Mouse (Mus musculus): ENCODE measurements around the gene Las1l. TPM values are rescaled to one million over a fixed set of nuclear protein-coding genes. Genes with fewer than 3 reads are reported as not detected.
"Not testable (repeated sequence)": the region's sequence is repeated elsewhere in the genome, so short reads cannot be mapped to it uniquely, and the experiment has no call there.

The Las1l gene
- polyA plus RNA-seq, 1 experiment from 2014 or later, result 46.4 TPM

DNA sequence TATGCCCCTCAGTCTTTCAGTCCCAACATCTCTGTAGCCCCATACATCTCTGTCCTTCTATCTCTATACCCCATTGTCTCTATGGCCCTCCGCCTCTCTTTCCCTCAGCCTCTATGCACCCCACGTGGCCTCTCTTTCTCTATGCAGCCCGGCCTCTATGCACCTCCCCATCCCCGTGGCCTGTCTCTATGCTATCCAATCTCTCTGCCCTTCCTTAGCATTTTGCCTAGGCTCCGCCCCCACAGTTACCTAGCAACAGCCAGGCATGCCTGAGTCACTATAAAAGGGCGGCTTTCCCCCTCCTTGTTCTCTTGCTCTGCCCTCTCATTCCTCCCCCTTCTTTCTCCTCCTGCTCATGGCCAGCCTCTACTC lies 11.8 kb upstream of the Las1l start:
- ATAC-seq (replicated peaks; ENCODE audit: low FRiP score, low read depth) (peak; percentile 95), DNase-seq (ENCODE audit: low spot score) (peak; percentile 94)
- no peaks in the 10 kb centered on the region for H3K9me3 ChIP-seq (replicated peaks; ENCODE audit: low read length)
- H3K27ac ChIP-seq, result peak overlapping the region; percentile 75; the same call in 1 of the 2 replicates
- H3K4me3 ChIP-seq (replicated peaks; ENCODE audit: low read depth, low read length), result peak overlapping the region; percentile 37
- H3K36me3 ChIP-seq (ENCODE audit: insufficient read depth, low read length), result no peaks in the 10 kb centered on the region
- no peak for TF ChIP-seq CTCF (IDR thresholded peaks at IDR 0.05; ENCODE audit: low read depth)
- no peaks in the 10 kb centered on the region for H3K27me3 ChIP-seq (ENCODE audit: insufficient read depth, low read length)
- 32% methylated on average over 6 of the region's 6 CpGs for WGBS
- H3K4me2 ChIP-seq (ENCODE audit: low read length), result peak overlapping the region; percentile 63
- no peaks in the 10 kb centered on the region for H3K4me1 ChIP-seq (replicated peaks; ENCODE audit: insufficient read depth, low read length)
- peak overlapping the region; percentile 58; the same call in 1 of the 2 replicates for H3K9ac ChIP-seq (ENCODE audit: low read depth, low read length)

GRCm38 (mm10) chrX:95967847-95968593 lies 11.3 kb upstream of the Las1l start:
- ATAC-seq (replicated peaks; ENCODE audit: low FRiP score, low read depth), result peak; percentile 90
- peak; percentile 40 for TF ChIP-seq CTCF (IDR thresholded peaks at IDR 0.05; ENCODE audit: low read depth)
- peak; percentile 82 for DNase-seq (ENCODE audit: low spot score)

DNA sequence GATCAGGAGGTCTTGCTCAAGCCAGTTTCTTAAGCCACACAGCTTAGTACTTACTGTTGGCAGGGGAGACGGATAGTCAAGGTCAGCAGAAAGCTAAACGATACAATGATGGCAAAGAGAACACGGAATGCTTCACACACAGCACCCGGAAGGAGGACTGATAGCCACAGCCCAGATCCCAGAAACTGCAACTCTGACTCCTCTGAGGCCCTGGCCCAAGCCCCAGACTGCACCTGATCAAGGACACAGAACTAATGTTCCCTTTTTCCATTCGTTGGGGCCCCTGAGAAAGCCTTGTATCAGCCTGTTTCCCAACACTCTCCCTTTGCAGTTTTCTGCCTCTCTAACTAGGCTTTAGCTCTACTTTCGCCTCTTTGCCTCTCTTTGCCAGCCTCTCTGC lies 8.3 kb upstream of the Las1l start:
- WGBS, result 78% methylated on average over 6 of the region's 6 CpGs
- DNase-seq (ENCODE audit: low spot score) (no peak), ATAC-seq (replicated peaks; ENCODE audit: low FRiP score, low read depth) (no peak)
- H3K27me3 ChIP-seq (ENCODE audit: insufficient read depth, low read length), result no peaks in the 10 kb centered on the region
- no peak overlapping the region for H3K9ac ChIP-seq (ENCODE audit: low read depth, low read length)
- H3K27ac ChIP-seq, result no peak overlapping the region
- H3K9me3 ChIP-seq (replicated peaks; ENCODE audit: low read length), result no peaks in the 10 kb centered on the region
- H3K4me2 ChIP-seq (ENCODE audit: low read length), result no peak overlapping the region
- no peaks in the 10 kb centered on the region for H3K36me3 ChIP-seq (ENCODE audit: insufficient read depth, low read length)
- no peak for TF ChIP-seq CTCF (IDR thresholded peaks at IDR 0.05; ENCODE audit: low read depth)
- H3K4me1 ChIP-seq (replicated peaks; ENCODE audit: insufficient read depth, low read length), result no peaks in the 10 kb centered on the region
- H3K4me3 ChIP-seq (replicated peaks; ENCODE audit: low read depth, low read length), result no peak overlapping the region

More at GRCm38 (mm10) chrX:95967847-95968593, 11.3 kb upstream of the Las1l start:
- H3K9me3 ChIP-seq (replicated peaks; ENCODE audit: low read length), result no peaks in the 10 kb centered on the region
- peak overlapping the region; percentile 63 for H3K4me2 ChIP-seq (ENCODE audit: low read length)
- H3K4me3 ChIP-seq (replicated peaks; ENCODE audit: low read depth, low read length), result peak overlapping the region; percentile 37
- no peaks in the 10 kb centered on the region for H3K27me3 ChIP-seq (ENCODE audit: insufficient read depth, low read length)
- 36% methylated on average over 28 of the region's 28 CpGs for WGBS
- H3K4me1 ChIP-seq (replicated peaks; ENCODE audit: insufficient read depth, low read length), result no peaks in the 10 kb centered on the region
- peak overlapping the region; percentile 58 for H3K9ac ChIP-seq (ENCODE audit: low read depth, low read length)
- H3K36me3 ChIP-seq (ENCODE audit: insufficient read depth, low read length), result no peaks in the 10 kb centered on the region
- peak overlapping the region; percentile 75 for H3K27ac ChIP-seq

GRCm38 (mm10) chrX:95963366-95963765 lies 6.6 kb upstream of the Las1l start:
- Histone ChIP-seq H3K4me3 (replicated peaks; ENCODE audit: low read depth, low read length) (no peak overlapping the region), H3K27me3 (ENCODE audit: insufficient read depth, low read length) (no peaks in the 10 kb centered on the region), H3K9me3 (replicated peaks; ENCODE audit: low read length) (no peaks in the 10 kb centered on the region), H3K9ac (ENCODE audit: low read depth, low read length) (no peak overlapping the region), H3K4me1 (replicated peaks; ENCODE audit: insufficient read depth, low read length) (no peaks in the 10 kb centered on the region), H3K27ac (no peak overlapping the region), H3K4me2 (ENCODE audit: low read length) (no peak overlapping the region), H3K36me3 (ENCODE audit: insufficient read depth, low read length) (no peaks in the 10 kb centered on the region)
- DNase-seq (ENCODE audit: low spot score), result no peak
- no peak for TF ChIP-seq CTCF (IDR thresholded peaks at IDR 0.05; ENCODE audit: low read depth)
- 70% methylated on average over 2 of the region's 2 CpGs for WGBS
- no peak for ATAC-seq (replicated peaks; ENCODE audit: low FRiP score, low read depth)

DNA sequence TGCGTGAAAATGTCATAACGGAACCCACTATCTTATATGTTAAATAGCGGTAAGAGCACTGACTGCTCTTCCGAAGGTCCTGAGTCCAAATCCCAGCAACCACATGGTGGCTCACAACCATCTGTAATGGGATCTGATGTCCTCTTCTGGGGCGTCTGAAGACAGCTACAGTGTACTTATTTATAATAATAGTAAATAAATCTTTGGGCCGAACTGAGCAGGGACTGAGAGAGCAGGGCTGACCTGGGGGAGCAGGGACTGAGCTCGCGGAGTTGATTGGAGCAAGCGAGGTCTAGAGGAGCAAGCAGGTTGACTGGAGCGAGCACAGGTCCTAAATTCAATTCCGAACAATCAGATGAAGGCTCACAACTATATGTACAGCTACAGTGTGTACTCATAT lies 699 bp upstream of the Las1l start:
- DNase-seq (ENCODE audit: low spot score); H3K36me3 ChIP-seq (ENCODE audit: insufficient read depth, low read length); H3K4me1 ChIP-seq (replicated peaks; ENCODE audit: insufficient read depth, low read length); H3K27me3 ChIP-seq (ENCODE audit: insufficient read depth, low read length); H3K9me3 ChIP-seq (replicated peaks; ENCODE audit: low read length); H3K9ac ChIP-seq (ENCODE audit: low read depth, low read length); ATAC-seq (replicated peaks; ENCODE audit: low FRiP score, low read depth): not testable (repeated sequence)
- 51% methylated on average over 11 of the region's 11 CpGs for WGBS
- H3K4me2 ChIP-seq (ENCODE audit: low read length), result peak overlapping the region; percentile 50
- peak overlapping the region; percentile 31; the same call in 1 of the 2 replicates for H3K27ac ChIP-seq
- H3K4me3 ChIP-seq (replicated peaks; ENCODE audit: low read depth, low read length), result peak overlapping the region; percentile 20; the same call in 1 of the 2 replicates

- Histone ChIP-seq H3K4me2 (ENCODE audit: low read length) (no peak overlapping the region), H3K36me3 (ENCODE audit: insufficient read depth, low read length) (0 out of 2 replicates have a peak, but pooled peaks cover 9% of the 10 kb centered on the region), H3K9ac (ENCODE audit: low read depth, low read length) (no peak overlapping the region), H3K27me3 (ENCODE audit: insufficient read depth, low read length) (no peaks in the 10 kb centered on the region), H3K4me1 (replicated peaks; ENCODE audit: insufficient read depth, low read length) (no peaks in the 10 kb centered on the region), H3K9me3 (replicated peaks; ENCODE audit: low read length) (no peaks in the 10 kb centered on the region), H3K4me3 (replicated peaks; ENCODE audit: low read depth, low read length) (no peak overlapping the region), H3K27ac (no peak overlapping the region)
- DNase-seq (ENCODE audit: low spot score), result peak; percentile 47
- TF ChIP-seq CTCF (IDR thresholded peaks at IDR 0.05; ENCODE audit: low read depth), result peak; percentile 69
- no peak for ATAC-seq (replicated peaks; ENCODE audit: low FRiP score, low read depth)
- WGBS, result 44% methylated on average over 3 of the region's 3 CpGs
Observed at GRCm38 (mm10) chrX:95950776-95951175, 6.0 kb downstream of the Las1l start.
